Mouse (Mus musculus) heart, embryonic 11.5 days (tissue): ENCODE results near the gene Wrnip1. TPM values are rescaled to one million over a fixed set of nuclear protein-coding genes. Genes with fewer than 3 reads are reported as not detected.

Experiments used
- ATAC-seq: fragments of 200-750 bp; cut with Nextera tagmentation; replicated peaks from 2 replicates; pipeline ENCODE4 v1.8.0; 2017; ENCODE audit warnings: moderate library complexity; ENCODE audit not compliant: insufficient number of reproducible peaks, low FRiP score, low TSS enrichment
- H3K27ac ChIP-seq: fragments of 300-500 bp; sonication (generic); 2 replicates; pipeline ENCODE4 v1.5.1; 2014; ENCODE audit warnings: mild to moderate bottlenecking, low read depth, low read length
- H3K27me3 ChIP-seq: fragments of 300-500 bp; sonication (generic); 2 replicates; pipeline ENCODE4 v1.6.1; 2014; ENCODE audit warnings: mild to moderate bottlenecking, low read length, mixed read lengths; ENCODE audit not compliant: control insufficient read depth, insufficient read depth
- H3K36me3 ChIP-seq: fragments of 300-500 bp; sonication (generic); 2 replicates; pipeline ENCODE4 v1.6.1; 2014; ENCODE audit warnings: mild to moderate bottlenecking, low read length, moderate library complexity, mixed read lengths; ENCODE audit not compliant: control insufficient read depth, insufficient read depth
- H3K4me1 ChIP-seq: fragments of 300-500 bp; sonication (generic); 2 replicates; pipeline ENCODE4 v1.6.1; 2014; ENCODE audit warnings: low read length; ENCODE audit not compliant: control insufficient read depth, insufficient read depth
- H3K4me2 ChIP-seq: fragments of 300-500 bp; sonication (generic); 2 replicates; pipeline ENCODE4 v1.6.1; 2014; ENCODE audit warnings: mild to moderate bottlenecking, moderate library complexity
- H3K4me3 ChIP-seq: fragments of 300-500 bp; sonication (generic); 2 replicates; pipeline ENCODE4 v1.5.1; 2014; ENCODE audit warnings: low read depth, low read length
- H3K9ac ChIP-seq: fragments of 300-500 bp; sonication (generic); 2 replicates; pipeline ENCODE4 v1.6.1; 2014; ENCODE audit warnings: mild to moderate bottlenecking, low read depth, low read length, moderate library complexity
- H3K9me3 ChIP-seq: fragments of 300-500 bp; sonication (generic); replicated peaks from 2 replicates; pipeline ENCODE4 v1.6.1; 2016; ENCODE audit warnings: low read length; ENCODE audit not compliant: control insufficient read depth
- WGBS: fragments of 180-500 bp; shearing (Covaris S2); extraction: QIAGEN DNeasy Blood & Tissue Kit; methylation state at CpG from one replicate; pipeline ENCODE4 v1.1.7; 2014; ENCODE audit not compliant: insufficient replicate concordance; 5-methylcytosine and 5-hydroxymethylcytosine counted together
- polyA plus RNA-seq: library from polyadenylated mRNA; unstranded; fragments of >200 nt; fragmentation: Nextera tagmentation; extraction: Ambion mirVana; gene quantifications from 2 replicates; pipeline ENCODE4 v1.2.1, GENCODE M21; 2014

The Wrnip1 gene
- polyA plus RNA-seq, 1 experiment from 2014 or later: 14.2 TPM

GRCm38 (mm10) chr13:32831505-32832273 is 29.9 kb downstream of the Wrnip1 start:
- Histone ChIP-seq H3K4me2 (no peak overlapping the region), H3K4me1 (no peaks in the 10 kb centered on the region), H3K4me3 (no peak overlapping the region), H3K9me3 (no peaks in the 10 kb centered on the region), H3K27me3 (no peaks in the 10 kb centered on the region), H3K36me3 (no peaks in the 10 kb centered on the region), H3K27ac (no peak overlapping the region), H3K9ac (no peak overlapping the region)
- ATAC-seq: no peak
- 81% methylated on average over 3 of the region's 3 CpGs for WGBS

GRCm38 (mm10) chr13:32832776-32833175 is 30.9 kb downstream of the Wrnip1 start:
- no peak overlapping the region for H3K27ac ChIP-seq
- WGBS: 69% methylated on average over 3 of the region's 3 CpGs
- no peaks in the 10 kb centered on the region for H3K36me3 ChIP-seq
- H3K9me3 ChIP-seq: no peaks in the 10 kb centered on the region
- no peak overlapping the region for H3K4me2 ChIP-seq
- H3K27me3 ChIP-seq: no peaks in the 10 kb centered on the region
- no peaks in the 10 kb centered on the region for H3K4me1 ChIP-seq
- no peak for ATAC-seq
- H3K4me3 ChIP-seq: no peak overlapping the region
- no peak overlapping the region for H3K9ac ChIP-seq

- ATAC-seq: no peak
- WGBS: 64% methylated on average over 6 of the region's 6 CpGs
- Histone ChIP-seq H3K27ac (no peak overlapping the region), H3K4me1 (no peaks in the 10 kb centered on the region), H3K36me3 (no peaks in the 10 kb centered on the region), H3K4me3 (no peak overlapping the region), H3K4me2 (no peak overlapping the region), H3K9me3 (no peaks in the 10 kb centered on the region), H3K9ac (no peak overlapping the region), H3K27me3 (no peaks in the 10 kb centered on the region)
These were observed 31.4 kb downstream of the Wrnip1 start for GRCm38 (mm10) chr13:32833237-32833636.

- Histone ChIP-seq H3K9ac (no peak overlapping the region), H3K4me1 (no peaks in the 10 kb centered on the region), H3K36me3 (no peaks in the 10 kb centered on the region), H3K9me3 (no peaks in the 10 kb centered on the region), H3K4me2 (no peak overlapping the region), H3K27me3 (no peaks in the 10 kb centered on the region), H3K4me3 (no peak overlapping the region), H3K27ac (no peak overlapping the region)
- WGBS: 87% methylated on average over 5 of the region's 5 CpGs
- ATAC-seq: no peak
These were observed 32.7 kb downstream of the Wrnip1 start for GRCm38 (mm10) chr13:32834513-32834912.

- H3K4me1 ChIP-seq: no peaks in the 10 kb centered on the region
- H3K4me3 ChIP-seq: no peak overlapping the region
- H3K9ac ChIP-seq: no peak overlapping the region
- H3K36me3 ChIP-seq: no peaks in the 10 kb centered on the region
- no peaks in the 10 kb centered on the region for H3K27me3 ChIP-seq
- no peak for ATAC-seq
- no peaks in the 10 kb centered on the region for H3K9me3 ChIP-seq
- no peak overlapping the region for H3K27ac ChIP-seq
- 38% methylated on average over 1 of the region's 1 CpGs for WGBS
- H3K4me2 ChIP-seq: no peak overlapping the region
These were observed 37.5 kb downstream of the Wrnip1 start for GRCm38 (mm10) chr13:32839314-32839713.

- Histone ChIP-seq H3K4me3 (no peak overlapping the region), H3K4me1 (no peaks in the 10 kb centered on the region), H3K36me3 (no peaks in the 10 kb centered on the region), H3K4me2 (no peak overlapping the region), H3K27me3 (no peaks in the 10 kb centered on the region), H3K27ac (no peak overlapping the region), H3K9me3 (no peaks in the 10 kb centered on the region), H3K9ac (no peak overlapping the region)
- no peak for ATAC-seq
- 87% methylated on average over 3 of the region's 3 CpGs for WGBS
These were observed 39.5 kb downstream of the Wrnip1 start for GRCm38 (mm10) chr13:32841349-32841748.

GRCm38 (mm10) chr13:32846221-32846620 is 44.4 kb downstream of the Wrnip1 start:
- Histone ChIP-seq H3K27me3 (no peaks in the 10 kb centered on the region), H3K36me3 (no peaks in the 10 kb centered on the region), H3K4me1 (no peaks in the 10 kb centered on the region), H3K4me3 (no peak overlapping the region), H3K27ac (no peak overlapping the region), H3K9me3 (no peaks in the 10 kb centered on the region), H3K9ac (no peak overlapping the region), H3K4me2 (no peak overlapping the region)
- ATAC-seq: no peak

- no peaks in the 10 kb centered on the region for H3K36me3 ChIP-seq
- no peaks in the 10 kb centered on the region for H3K27me3 ChIP-seq
- H3K9me3 ChIP-seq: no peaks in the 10 kb centered on the region
- no peak for ATAC-seq
- no peak overlapping the region for H3K9ac ChIP-seq
- no peaks in the 10 kb centered on the region for H3K4me1 ChIP-seq
- no peak overlapping the region for H3K4me2 ChIP-seq
- H3K4me3 ChIP-seq: no peak overlapping the region
- no peak overlapping the region for H3K27ac ChIP-seq
- WGBS: 55% methylated on average over 4 of the region's 4 CpGs
These were observed 47.3 kb downstream of the Wrnip1 start for GRCm38 (mm10) chr13:32849092-32849491.

- H3K9ac ChIP-seq: no peak overlapping the region
- no peaks in the 10 kb centered on the region for H3K36me3 ChIP-seq
- H3K4me1 ChIP-seq: no peaks in the 10 kb centered on the region
- H3K27ac ChIP-seq: no peak overlapping the region
- H3K27me3 ChIP-seq: no peaks in the 10 kb centered on the region
- no peak overlapping the region for H3K4me2 ChIP-seq
- ATAC-seq: no peak
- no peak overlapping the region for H3K4me3 ChIP-seq
- no peaks in the 10 kb centered on the region for H3K9me3 ChIP-seq
These were observed 47.8 kb downstream of the Wrnip1 start for GRCm38 (mm10) chr13:32849531-32850123.
